Mouse (Mus musculus) lung, embryonic 16.5 days (tissue): ENCODE measurements around the gene Mast3. TPM values are rescaled to one million over a fixed set of nuclear protein-coding genes. Genes with fewer than 3 reads are reported as not detected.

Experiments used
- ATAC-seq: fragments of 200-750 bp; cut with Nextera tagmentation; 2 replicates; pipeline ENCODE4 v1.8.0; 2017; ENCODE audit warnings: low read depth, mild to moderate bottlenecking, moderate library complexity
- H3K27ac ChIP-seq: fragments of 300-500 bp; sonication (generic); 2 replicates; pipeline ENCODE4 v1.5.1; 2014; ENCODE audit warnings: mild to moderate bottlenecking, control low read depth, low read length
- H3K27me3 ChIP-seq: fragments of 300-500 bp; sonication (generic); 2 replicates; pipeline ENCODE4 v1.6.1; 2014; ENCODE audit warnings: low read depth, low read length, mixed read lengths; ENCODE audit not compliant: control insufficient read depth, insufficient read depth
- H3K36me3 ChIP-seq: fragments of 300-500 bp; sonication (generic); 2 replicates; pipeline ENCODE4 v1.6.1; 2014; ENCODE audit warnings: low read length; ENCODE audit not compliant: control insufficient read depth, insufficient read depth
- H3K4me1 ChIP-seq: fragments of 300-500 bp; sonication (generic); replicated peaks from 2 replicates; pipeline ENCODE4 v1.6.1; 2014; ENCODE audit warnings: low read length, mixed read lengths; ENCODE audit not compliant: control insufficient read depth, insufficient read depth
- H3K4me2 ChIP-seq: fragments of 300-500 bp; sonication (generic); 2 replicates; pipeline ENCODE4 v1.6.1; 2014; ENCODE audit warnings: low read depth, low read length, control low read depth
- H3K4me3 ChIP-seq: fragments of 300-500 bp; sonication (generic); 2 replicates; pipeline ENCODE4 v1.5.1; 2014; ENCODE audit warnings: mild to moderate bottlenecking, low read length, control low read depth
- H3K9ac ChIP-seq: fragments of 300-500 bp; sonication (generic); 2 replicates; pipeline ENCODE4 v1.6.1; 2014; ENCODE audit warnings: low read length, control low read depth
- H3K9me3 ChIP-seq: fragments of 300-500 bp; sonication (generic); 2 replicates; pipeline ENCODE4 v1.6.1; 2016; ENCODE audit warnings: low read length; ENCODE audit not compliant: control insufficient read depth
- WGBS: fragments of 180-500 bp; shearing (Covaris S2); extraction: QIAGEN DNeasy Blood & Tissue Kit; methylation state at CpG from one replicate; pipeline ENCODE4 v1.1.7; 2014; 5-methylcytosine and 5-hydroxymethylcytosine counted together
- polyA plus RNA-seq: library from polyadenylated mRNA; unstranded; fragments of >200 nt; fragmentation: Nextera tagmentation; extraction: Ambion mirVana; gene quantifications from 2 replicates; pipeline ENCODE4 v1.2.1, GENCODE M21; 2015

Mast3 gene
- 13.7 and 14.3 TPM in 2 replicates for polyA plus RNA-seq

DNA sequence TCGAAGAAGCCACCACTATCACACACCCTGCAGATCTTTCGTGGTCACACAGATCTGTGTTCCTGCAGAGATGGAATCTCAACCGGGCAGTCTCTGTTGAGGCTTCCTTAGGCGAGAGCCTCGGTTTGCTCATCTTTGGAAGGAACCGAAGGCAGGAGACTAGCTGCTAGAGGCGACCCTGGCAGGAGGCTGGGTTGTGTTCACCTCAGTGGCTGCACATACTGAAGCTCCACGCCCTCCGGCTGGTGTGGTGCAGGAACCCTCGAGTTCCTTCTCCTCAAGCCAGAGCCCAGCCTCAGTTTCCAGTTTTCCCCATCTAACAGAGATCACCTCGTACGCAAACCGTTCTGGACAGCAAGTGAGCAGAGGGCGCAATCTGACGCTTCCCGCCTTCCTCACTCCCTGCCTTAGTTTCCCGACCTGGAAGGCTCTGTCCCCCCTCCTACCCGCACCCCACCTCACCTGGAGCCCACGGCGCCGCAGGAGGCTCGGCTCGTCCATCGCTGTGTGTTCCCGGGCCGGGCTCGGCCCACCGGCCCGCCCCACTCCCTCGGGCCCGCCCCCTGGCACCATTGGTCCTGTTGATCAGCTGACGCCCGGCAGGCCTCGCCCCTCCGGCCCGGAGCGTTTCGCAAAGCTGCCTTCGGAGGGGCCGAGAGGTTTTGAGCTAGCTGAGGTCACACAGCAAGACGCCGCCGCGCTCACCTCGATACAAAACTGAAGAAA, at the start of gene Mast3:
Gene Mast3, minus strand, starts transcription at position 574 of the 726 bp plus-strand sequence.
- no peak within 1 kb of the TSS for H3K27ac ChIP-seq
- no peaks in the 10 kb centered on the region for H3K9me3 ChIP-seq
- peak within 1 kb of the TSS; percentile 53 for H3K9ac ChIP-seq
- under 1% methylated on average over 45 of the region's 45 CpGs for WGBS
- H3K4me2 ChIP-seq: peak within 1 kb of the TSS; percentile 87
- ATAC-seq: peak; percentile 94
- H3K4me1 ChIP-seq: peaks cover 8% of the 10 kb centered on the region
- H3K36me3 ChIP-seq: no peaks in the 10 kb centered on the region
- peak within 1 kb of the TSS; percentile 62 for H3K4me3 ChIP-seq
- peaks cover 23% of the 10 kb centered on the region for H3K27me3 ChIP-seq

DNA sequence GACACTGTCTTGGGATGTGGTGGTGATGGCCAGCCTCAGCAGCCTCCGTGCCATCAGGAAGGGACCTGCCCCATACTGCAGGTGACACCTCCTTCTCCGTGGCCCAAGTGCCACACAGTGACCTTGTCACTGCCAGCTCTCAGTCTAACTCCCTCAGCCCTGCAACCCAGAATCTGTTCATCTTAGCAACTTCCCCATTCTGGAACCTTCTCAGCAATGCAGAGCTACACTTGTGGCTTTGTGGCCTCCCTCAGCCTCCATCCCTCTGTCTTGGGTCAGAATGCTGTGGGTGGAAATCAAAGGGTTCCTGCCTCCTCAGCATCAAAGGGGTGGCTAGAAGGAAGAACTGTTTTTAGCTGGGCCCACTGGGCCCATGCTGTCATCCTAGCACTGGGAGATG, 49.0 kb upstream of the Mast3 start:
- Histone ChIP-seq H3K27me3 (peaks cover 3% of the 10 kb centered on the region; the same call in 1 of the 2 replicates), H3K36me3 (no peaks in the 10 kb centered on the region), H3K9me3 (no peaks in the 10 kb centered on the region), H3K9ac (no peak overlapping the region), H3K27ac (no peak overlapping the region), H3K4me3 (no peak overlapping the region), H3K4me1 (0 out of 2 replicates have a peak, but pooled peaks cover 5% of the 10 kb centered on the region), H3K4me2 (no peak overlapping the region)
- no peak for ATAC-seq
- 68% methylated on average over 2 of the region's 2 CpGs for WGBS

DNA sequence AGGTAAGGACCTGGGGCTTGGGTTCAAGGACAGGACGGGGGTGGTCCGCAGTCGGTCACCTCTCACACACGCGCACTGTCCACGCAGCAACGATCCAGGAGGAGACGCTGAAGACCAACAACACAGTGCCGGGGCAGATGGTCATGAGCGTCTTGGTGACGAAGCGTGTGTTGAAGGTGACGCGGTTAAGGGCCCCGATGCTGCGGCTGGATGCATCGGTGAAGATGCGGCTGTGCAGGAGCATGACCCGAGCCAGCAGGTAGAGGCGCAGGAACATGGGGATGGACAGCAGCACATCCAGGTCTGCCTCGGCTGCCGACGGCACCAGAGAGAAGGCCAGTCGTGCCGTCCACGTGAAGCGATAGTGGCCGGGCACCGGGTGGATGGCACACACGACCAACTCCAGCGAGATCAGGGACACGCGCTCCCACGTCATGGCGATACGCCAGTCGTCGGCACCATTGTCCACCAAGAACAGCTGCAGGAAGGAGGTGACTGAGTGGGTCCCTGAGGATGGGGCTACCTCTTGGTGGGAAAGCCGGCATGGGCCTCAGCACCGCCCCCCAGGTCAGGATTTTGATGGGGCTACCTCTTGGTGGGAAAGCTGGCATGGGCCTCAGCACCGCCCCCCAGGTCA, 47.9 kb upstream of the Mast3 start:
- WGBS: 80% methylated on average over 40 of the region's 41 CpGs

DNA sequence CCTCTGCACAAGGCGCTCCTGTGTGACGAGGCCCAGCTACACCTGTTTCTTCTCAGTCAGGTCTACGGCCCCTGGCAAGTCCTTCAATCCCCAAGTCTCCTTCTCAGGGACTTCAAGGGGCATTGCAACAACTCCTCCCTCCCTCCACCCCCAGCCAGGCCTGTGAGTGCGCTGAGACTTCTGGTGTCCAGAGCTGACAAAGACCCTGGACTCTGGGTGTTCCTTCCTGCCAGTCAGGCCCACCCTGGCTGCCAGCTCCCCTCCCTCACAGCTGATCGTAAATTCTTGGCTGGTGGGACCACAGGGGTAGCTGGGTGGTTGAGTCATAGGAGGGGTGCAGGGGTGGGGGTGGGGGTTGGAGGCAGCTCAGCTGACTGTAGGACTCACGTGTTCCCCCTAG, 47.0 kb upstream of the Mast3 start:
- Histone ChIP-seq H3K9ac (peak overlapping the region; percentile 4), H3K27ac (no peak overlapping the region), H3K27me3 (peaks cover 3% of the 10 kb centered on the region; the same call in 1 of the 2 replicates), H3K9me3 (no peaks in the 10 kb centered on the region), H3K36me3 (no peaks in the 10 kb centered on the region), H3K4me3 (no peak overlapping the region), H3K4me2 (no peak overlapping the region), H3K4me1 (0 out of 2 replicates have a peak, but pooled peaks cover 5% of the 10 kb centered on the region)
- 52% methylated on average over 6 of the region's 6 CpGs for WGBS
- ATAC-seq: no peak

More for the DNA sequence above, 47.9 kb upstream of the Mast3 start:
- Histone ChIP-seq H3K9me3 (no peaks in the 10 kb centered on the region), H3K27me3 (peaks cover 3% of the 10 kb centered on the region; the same call in 1 of the 2 replicates), H3K9ac (no peak overlapping the region), H3K36me3 (no peaks in the 10 kb centered on the region), H3K4me1 (0 out of 2 replicates have a peak, but pooled peaks cover 5% of the 10 kb centered on the region), H3K4me3 (no peak overlapping the region), H3K4me2 (no peak overlapping the region), H3K27ac (no peak overlapping the region)
- no peak for ATAC-seq

DNA sequence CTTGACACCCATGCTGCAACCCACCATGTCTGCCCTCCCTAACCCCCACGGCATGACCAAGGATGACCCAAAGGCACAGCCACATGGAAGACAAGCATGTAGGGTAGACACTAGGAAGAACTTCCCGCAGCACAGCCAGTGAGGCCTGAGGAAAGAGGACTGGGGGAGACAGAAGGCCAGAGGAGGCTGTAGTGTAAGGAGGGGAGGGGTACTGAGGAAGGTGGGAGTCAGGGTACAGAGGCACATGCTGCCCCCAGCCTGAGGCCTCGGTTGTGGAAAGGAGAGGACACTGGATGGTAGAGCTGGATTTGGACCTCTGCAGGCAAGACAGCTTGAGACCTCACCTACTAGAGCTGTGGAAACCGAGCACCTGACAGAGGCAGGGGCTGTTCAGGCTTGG, 46.1 kb upstream of the Mast3 start:
- ATAC-seq: no peak
- Histone ChIP-seq H3K4me3 (no peak overlapping the region), H3K27ac (no peak overlapping the region), H3K9ac (no peak overlapping the region), H3K9me3 (no peaks in the 10 kb centered on the region), H3K4me2 (no peak overlapping the region), H3K27me3 (no peaks in the 10 kb centered on the region), H3K4me1 (no peaks in the 10 kb centered on the region), H3K36me3 (no peaks in the 10 kb centered on the region)
- WGBS: 80% methylated on average over 4 of the region's 4 CpGs

DNA sequence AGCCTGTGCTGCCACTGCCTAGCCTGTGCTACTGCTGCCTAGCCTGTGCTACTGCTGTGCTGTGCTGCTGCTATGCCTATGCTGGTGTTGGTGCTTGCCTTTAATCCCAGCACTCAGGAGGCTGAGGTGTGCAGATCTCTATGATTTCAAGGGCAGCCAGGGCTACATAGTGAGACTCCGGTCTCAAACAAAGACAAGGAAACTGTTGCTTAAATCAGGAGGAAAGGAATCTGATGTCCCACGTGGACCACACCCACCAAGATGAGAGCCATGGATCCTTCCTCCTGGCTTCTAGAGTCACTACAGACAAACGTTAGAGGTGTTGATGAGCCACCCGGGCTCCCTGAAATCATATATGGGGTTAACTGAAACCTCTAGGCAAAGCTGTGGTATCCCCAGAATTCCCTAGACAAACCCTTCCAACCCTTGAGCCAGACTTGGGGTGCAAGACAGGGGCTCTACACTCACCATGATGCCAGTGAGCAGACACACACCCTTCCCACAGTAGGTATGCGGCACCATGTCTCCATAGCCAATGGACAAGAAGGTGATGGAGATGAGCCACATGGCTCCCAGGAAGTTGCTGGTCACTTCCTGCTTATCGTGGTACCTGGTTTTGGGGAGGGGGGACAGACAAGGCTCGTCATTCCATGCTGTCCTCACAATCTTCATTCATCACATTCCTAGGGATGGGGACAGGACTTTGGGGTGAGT, 45.4 kb upstream of the Mast3 start:
- Histone ChIP-seq H3K9ac (no peak overlapping the region), H3K9me3 (no peaks in the 10 kb centered on the region), H3K27ac (no peak overlapping the region), H3K4me2 (no peak overlapping the region), H3K4me3 (no peak overlapping the region), H3K27me3 (no peaks in the 10 kb centered on the region), H3K36me3 (no peaks in the 10 kb centered on the region), H3K4me1 (no peaks in the 10 kb centered on the region)
- no peak for ATAC-seq
- WGBS: 61% methylated on average over 7 of the region's 7 CpGs

DNA sequence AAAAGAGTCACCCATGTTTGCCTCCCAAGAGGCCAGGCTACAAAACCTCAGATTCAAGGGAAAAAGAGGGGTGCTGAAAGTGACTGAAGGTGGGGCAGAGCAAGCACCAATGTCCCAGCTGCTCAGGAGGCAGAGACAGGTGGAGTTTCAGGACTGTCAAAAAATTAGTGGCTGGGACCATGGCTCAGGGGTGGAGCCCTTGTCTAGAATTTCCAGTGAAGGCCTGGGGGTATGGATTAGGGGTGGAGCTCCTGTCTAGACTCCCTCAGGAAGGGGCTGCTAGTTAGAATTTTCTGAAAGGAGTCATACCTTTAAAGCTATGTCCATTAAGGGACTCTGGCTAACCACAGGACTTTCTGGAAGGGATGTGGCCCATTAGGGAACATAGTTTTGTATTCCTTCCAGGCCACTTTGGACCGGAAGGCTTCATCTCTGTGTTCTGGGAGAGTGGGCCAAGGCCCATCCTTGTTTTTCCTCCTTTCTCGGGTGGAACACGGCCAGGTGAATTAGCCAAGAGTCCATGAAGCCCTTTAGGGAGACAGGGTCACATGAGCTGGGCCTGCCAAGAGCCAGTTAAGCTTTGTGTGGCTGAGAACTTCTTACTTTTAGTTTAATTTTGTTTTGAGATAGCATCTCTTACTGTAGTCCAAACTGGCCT, 44.6 kb upstream of the Mast3 start:
- Histone ChIP-seq H3K27ac (no peak overlapping the region), H3K36me3 (no peaks in the 10 kb centered on the region), H3K4me1 (no peaks in the 10 kb centered on the region), H3K4me3 (no peak overlapping the region), H3K9me3 (no peaks in the 10 kb centered on the region), H3K9ac (no peak overlapping the region), H3K4me2 (no peak overlapping the region), H3K27me3 (no peaks in the 10 kb centered on the region)
- WGBS: 78% methylated on average over 3 of the region's 3 CpGs
- ATAC-seq: no peak

DNA sequence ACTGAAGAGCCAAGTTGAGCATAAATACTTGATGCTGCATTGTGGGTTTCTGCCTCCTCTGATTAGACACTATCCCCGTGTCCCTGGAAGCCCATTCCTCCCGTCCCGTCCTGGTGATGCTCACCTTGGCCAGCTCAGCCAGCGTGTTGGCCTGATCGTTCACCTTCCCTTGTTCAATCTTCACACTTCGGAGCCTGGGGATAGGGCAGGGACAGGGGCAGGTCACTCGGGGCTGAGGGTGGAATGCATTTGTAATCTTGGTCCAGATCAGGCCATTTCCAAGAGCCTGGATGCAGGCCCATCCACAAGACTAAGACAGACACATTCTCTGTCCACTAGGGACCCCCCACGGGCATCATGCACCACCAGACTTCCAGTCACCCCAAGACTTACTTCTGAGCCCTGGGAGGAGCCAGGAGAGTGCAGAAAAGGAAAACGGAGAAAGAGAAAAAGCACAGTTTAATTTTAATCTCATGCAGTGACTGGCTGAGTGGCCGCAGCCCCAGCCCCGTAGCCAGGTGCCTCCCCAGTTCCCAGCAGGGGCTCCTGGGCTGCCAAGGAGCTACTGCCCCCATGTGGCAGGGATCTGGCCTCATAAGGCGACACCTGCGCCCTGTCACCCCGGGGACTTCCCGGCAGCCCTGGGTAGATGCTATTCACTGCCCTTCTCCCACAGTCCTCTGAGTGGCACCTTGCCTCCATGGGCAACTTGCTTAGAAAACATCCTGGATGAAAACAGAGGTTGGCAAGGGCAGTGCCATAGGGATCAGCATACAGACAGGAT, 41.7 kb upstream of the Mast3 start:
- Histone ChIP-seq H3K27me3 (no peaks in the 10 kb centered on the region), H3K4me2 (no peak overlapping the region), H3K4me1 (no peaks in the 10 kb centered on the region), H3K4me3 (no peak overlapping the region), H3K27ac (no peak overlapping the region), H3K9ac (no peak overlapping the region; the same call in 1 of the 2 replicates), H3K9me3 (no peaks in the 10 kb centered on the region), H3K36me3 (no peaks in the 10 kb centered on the region)
- WGBS: 48% methylated on average over 15 of the region's 15 CpGs
- ATAC-seq: no peak
